Mouse (Mus musculus) retina, postnatal 1 day (tissue): ENCODE data around the gene Etnppl.
A peak's percentile ranks its signal among the peaks of the same experiment; 100 is the strongest.

Experiments used
- DNase-seq: peaks from one replicate; pipeline ENCODE4 v3.0.0-alpha.2; 2012

The Etnppl gene

GRCm38 (mm10) chr3:130617439-130617898 is at the start of gene Etnppl:
Gene Etnppl, plus strand, starts transcription at chr3:130617448.
- peak; percentile 48 for DNase-seq

DNA sequence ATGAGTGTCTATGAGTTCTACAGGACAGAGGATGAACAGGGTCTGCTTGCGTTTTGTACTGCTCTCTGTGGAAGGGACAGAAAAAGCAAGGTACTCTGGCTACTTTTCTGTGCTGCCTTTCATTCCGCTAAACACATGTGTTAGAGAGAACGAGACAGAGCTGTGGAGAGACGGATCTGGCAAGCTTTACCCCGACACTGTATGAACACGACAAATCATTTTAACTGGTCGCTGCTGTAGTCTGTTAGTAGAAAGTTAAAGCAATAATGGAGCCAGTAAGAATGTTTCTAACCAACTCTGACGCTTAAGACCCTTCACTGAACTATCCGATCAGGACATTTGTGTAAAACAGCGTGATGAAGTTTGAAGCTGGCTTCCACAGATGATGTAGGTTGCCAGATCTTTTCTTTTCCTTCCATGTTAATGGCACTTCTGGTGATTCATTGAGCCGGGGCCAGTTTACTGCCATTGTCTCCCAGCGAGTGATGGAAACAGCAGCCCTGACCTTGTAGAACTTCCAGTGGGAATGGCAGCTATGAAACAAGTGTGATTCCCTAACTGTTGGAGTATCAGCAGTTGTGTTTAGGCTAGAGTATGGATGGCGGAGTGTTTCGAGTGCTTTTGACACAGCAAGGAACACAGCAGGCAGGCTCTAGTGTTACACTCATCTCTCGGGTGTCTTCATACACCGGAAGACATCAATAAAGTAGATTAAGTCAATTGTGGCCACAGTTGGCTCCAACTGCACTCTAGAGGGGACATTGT is 48.7 kb upstream of the Etnppl start:
- no peak for DNase-seq

- DNase-seq: no peak
These were observed 44.0 kb upstream of the Etnppl start for GRCm38 (mm10) chr3:130573243-130573642.

DNA sequence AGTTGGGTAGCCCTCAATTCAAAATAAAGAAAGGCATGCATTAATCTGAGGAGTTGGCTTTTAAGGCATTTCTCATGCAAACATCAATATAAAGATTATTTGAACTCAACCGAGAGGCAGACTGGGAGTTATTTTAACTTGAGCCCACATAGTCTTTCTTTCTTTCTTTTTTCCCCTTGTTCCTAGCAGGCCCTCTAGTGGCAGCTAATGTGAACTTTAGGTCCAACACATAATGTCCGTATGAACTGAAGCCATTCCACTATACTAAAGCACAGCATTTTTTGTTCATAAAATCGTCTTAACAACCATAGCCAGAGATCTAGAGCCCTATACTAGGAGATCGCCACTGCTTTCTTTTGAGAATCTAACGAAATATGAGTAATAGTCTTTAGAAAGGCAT is 42.6 kb upstream of the Etnppl start:
- DNase-seq: peak; percentile 65

DNA sequence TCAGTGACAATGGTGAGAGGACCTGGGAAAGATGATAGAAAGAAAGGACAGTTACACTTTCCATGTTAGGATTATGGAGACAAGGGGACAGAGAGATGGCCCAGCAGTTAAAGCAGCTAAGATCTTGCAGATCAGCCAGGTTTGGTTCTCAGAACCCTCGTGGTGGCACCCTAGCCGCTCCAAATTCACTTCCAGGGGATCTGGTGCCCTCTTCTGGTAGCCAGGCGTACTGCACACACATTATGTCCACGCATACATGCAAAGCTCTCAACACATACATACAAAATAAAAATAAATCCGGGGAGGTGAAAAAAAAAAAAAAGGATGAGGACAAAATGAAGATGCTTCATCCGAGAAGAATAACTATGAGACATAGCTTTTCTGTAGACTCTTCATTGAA is 40.6 kb upstream of the Etnppl start:
- DNase-seq: peak; percentile 45

GRCm38 (mm10) chr3:130579501-130579900 is 37.7 kb upstream of the Etnppl start:
- peak; percentile 42 for DNase-seq

DNA sequence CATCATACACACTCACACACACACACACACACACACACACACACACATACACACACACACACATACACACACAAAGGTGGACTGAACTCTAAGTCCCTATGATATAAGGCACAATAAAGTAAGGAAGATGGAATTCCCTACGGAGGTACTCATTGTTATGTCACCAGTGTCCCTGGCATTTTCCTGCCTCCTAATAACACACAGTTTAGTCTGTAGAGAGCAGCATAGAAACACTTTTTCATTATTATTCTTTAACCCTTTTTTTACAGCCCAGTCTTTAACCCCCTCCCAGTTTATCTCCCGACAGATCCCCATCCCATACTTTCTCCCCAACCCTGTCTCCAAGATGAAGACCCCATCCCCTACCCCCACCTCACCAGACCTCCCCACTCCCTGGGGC is 35.7 kb upstream of the Etnppl start:
- DNase-seq: no peak

- peak; percentile 68 for DNase-seq
These were observed 34.2 kb upstream of the Etnppl start for GRCm38 (mm10) chr3:130582903-130583664.

- no peak for DNase-seq
These were observed 33.2 kb upstream of the Etnppl start for GRCm38 (mm10) chr3:130584007-130584406.

GRCm38 (mm10) chr3:130595050-130595449 is 22.2 kb upstream of the Etnppl start:
- no peak for DNase-seq

GRCm38 (mm10) chr3:130601491-130601890 is 15.8 kb upstream of the Etnppl start:
- no peak for DNase-seq

DNA sequence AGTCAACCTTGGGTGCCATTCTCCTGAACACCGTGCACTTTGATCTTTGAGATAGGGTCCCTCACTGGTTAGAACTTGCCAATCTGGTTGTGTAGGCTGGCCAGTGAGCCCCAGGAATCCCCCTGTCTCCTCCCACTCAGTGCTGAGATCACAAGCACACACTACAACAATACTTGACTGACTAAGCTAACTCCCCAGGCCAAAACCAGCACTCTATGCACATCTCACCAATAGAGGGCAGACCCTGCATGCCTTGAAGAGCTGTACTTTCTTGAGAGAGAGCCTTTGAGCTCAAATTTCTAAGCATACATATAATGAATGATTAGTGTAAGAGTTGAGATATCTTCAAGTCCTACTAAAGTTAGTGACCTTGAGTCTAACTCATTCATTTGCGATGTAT is 9.3 kb upstream of the Etnppl start:
- no peak for DNase-seq

DNA sequence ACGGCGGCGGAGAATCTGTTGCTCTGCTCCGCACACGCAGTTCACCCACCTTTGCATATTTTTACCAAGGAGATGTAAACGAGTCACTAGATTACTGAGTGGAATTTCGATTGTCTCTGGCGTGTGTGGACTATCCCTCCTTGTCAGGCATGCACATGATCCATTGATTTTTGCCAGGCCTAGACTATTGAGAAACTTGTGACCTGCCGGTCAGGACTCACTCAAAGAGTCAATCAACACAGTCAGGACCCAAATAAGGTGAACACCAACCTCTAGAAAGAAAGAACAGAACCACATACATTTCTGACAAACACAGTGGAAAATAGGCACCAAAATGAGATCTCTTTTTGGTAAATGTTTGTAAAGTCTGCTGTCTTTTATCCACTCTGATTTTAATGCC is 2.8 kb upstream of the Etnppl start:
- no peak for DNase-seq

GRCm38 (mm10) chr3:130615625-130616024 is 1.6 kb upstream of the Etnppl start:
- no peak for DNase-seq

GRCm38 (mm10) chr3:130620517-130621146 is 3.4 kb downstream of the Etnppl start:
- peak; percentile 50 for DNase-seq

GRCm38 (mm10) chr3:130628358-130628757 is 11.1 kb downstream of the Etnppl start:
- no peak for DNase-seq

GRCm38 (mm10) chr3:130633859-130634258 is 16.6 kb downstream of the Etnppl start:
- peak; percentile 40 for DNase-seq

- no peak for DNase-seq
These were observed 29.0 kb downstream of the Etnppl start for GRCm38 (mm10) chr3:130646110-130646810.

- DNase-seq: no peak
These were observed 32.3 kb downstream of the Etnppl start for GRCm38 (mm10) chr3:130649569-130649968.

GRCm38 (mm10) chr3:130660619-130661018 is 43.4 kb downstream of the Etnppl start:
- no peak for DNase-seq

GRCm38 (mm10) chr3:130662496-130662895 is 45.2 kb downstream of the Etnppl start:
- no peak for DNase-seq

DNA sequence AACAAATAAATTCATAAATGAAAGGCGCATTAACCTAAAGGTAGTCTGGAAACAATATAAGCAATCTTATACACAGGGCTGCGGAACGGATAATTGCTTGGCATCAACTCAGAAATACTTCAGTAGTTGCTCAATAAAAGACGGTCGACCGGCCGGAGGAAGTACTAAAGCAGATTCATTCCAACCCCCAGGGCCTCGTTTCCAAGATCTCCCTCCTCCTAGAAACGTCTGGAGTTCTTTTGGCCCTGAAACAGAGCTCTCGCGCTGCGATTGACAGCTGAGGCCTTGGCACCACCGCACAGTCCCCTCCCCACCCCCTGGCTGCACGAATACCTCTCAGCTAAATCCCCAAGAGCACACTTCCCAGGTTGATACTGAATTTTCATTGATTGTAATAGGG is 54.0 kb downstream of the Etnppl start:
- DNase-seq: no peak
